Mouse (Mus musculus) cortical plate, adult 2 months (tissue): Measurements from ENCODE around the gene Olfr370.

ENCODE experiments used
- CTCF ChIP-seq: fragments of 200-500 bp; IDR thresholded peaks from 2 replicates; pipeline ENCODE4 v1.5.1; 2011; ENCODE audit warnings: mild to moderate bottlenecking, control low read depth, low read length; ENCODE audit not compliant: insufficient read depth; ENCODE audit errors: extremely low read depth
- POLR2A ChIP-seq: fragments of 200-500 bp; IDR thresholded peaks from 2 replicates; pipeline ENCODE4 v1.6.1; 2011; ENCODE audit warnings: mild to moderate bottlenecking, low read length, control low read depth; ENCODE audit not compliant: insufficient read depth; ENCODE audit errors: extremely low read depth

GRCm38 (mm10) chr8:83590488-83591023, 55.0 kb downstream of the Olfr370 start:
- TF ChIP-seq CTCF (0 out of 2 replicates have a peak, but pooled peaks have one; percentile 3), POLR2A (no peak)
